Mouse (Mus musculus) brain, embryonic 18.5 days (tissue): ENCODE results near the gene Sec14l4.
A peak's percentile ranks its signal among the peaks of the same experiment; 100 is the strongest.

Source experiments
- DNase-seq: peaks from one replicate; pipeline ENCODE4 v3.0.0-alpha.2; 2012; ENCODE audit warnings: low read depth, low spot score

The Sec14l4 gene

GRCm38 (mm10) chr11:4078267-4078933 lies 47.1 kb downstream of the Sec14l4 start:
- DNase-seq: no peak

DNA sequence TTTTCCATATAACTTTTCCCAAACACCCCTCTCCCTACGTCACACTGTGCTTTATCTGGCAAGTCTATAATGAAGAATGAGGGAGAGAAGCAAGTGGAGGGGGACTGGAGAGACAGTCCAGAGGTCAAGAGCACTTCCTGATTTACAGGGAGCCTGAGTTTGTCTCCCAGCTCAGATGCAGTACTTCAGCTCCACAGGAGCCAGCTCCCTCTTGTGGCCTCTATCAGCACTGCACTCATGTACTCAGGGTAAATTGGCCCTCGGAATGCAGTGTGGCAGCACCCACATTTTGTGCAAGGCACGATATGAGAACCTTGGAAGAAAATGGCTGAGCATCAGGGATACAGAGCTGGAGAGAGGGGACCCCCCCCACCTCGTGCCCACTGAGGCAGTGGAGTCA lies 49.0 kb downstream of the Sec14l4 start:
- no peak for DNase-seq

- DNase-seq: no peak
These were observed 52.2 kb downstream of the Sec14l4 start for GRCm38 (mm10) chr11:4083316-4084078.

GRCm38 (mm10) chr11:4086246-4086645 lies 55.0 kb downstream of the Sec14l4 start:
- DNase-seq: no peak

- DNase-seq: no peak
These were observed 56.0 kb downstream of the Sec14l4 start for GRCm38 (mm10) chr11:4087267-4087666.

- no peak for DNase-seq
These were observed 62.5 kb downstream of the Sec14l4 start for GRCm38 (mm10) chr11:4093459-4094377.

GRCm38 (mm10) chr11:4094378-4095170 lies 63.3 kb downstream of the Sec14l4 start:
- no peak for DNase-seq

DNA sequence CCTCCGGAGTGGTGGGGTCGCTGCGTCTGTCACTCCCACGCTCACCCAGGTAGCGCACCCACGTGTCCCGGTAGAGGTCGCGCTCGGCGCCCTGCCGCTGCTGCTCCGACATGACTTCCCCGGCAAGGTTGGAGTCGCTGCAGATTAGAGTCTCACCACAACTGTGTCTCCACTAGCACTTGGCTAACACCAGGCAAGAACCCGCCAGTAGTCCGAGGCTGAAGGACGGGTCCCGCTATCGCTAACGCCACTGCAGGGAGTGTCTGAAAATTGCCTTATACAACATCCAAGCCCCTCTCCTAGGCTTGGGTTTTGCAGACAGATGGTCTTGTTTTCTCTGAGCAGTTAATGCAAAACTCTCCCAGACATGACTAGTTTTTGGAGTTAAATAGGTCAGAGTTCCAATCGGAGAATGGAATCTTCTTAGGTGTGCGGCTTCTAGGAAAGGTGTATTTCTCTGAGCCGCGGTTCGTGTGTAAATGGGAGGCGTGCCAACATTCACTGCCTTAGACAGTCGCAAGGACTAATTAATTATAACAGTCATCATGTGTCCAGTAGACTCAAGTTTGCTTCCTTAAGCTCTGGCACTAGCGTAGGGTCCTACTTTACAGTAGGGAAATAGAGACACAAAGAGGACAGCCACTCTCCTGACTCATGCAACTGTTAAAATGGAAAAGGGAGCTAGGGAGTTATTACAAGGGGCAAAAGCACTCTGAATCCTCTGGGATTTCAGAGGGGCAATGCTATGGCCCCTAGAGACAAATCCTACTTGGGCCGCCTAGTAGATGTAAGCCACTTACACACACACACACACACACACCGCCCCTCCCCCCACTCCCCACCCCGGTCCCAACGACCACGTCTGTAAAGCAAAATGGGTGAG lies 64.2 kb downstream of the Sec14l4 start, which contains the start of gene Mtfp1:
Gene Mtfp1, minus strand, starts transcription at position 275 of the 883 bp plus-strand sequence.
- no peak for DNase-seq

- peak; percentile 97 for DNase-seq
These were observed 65.1 kb downstream of the Sec14l4 start for GRCm38 (mm10) chr11:4096054-4096984.

DNA sequence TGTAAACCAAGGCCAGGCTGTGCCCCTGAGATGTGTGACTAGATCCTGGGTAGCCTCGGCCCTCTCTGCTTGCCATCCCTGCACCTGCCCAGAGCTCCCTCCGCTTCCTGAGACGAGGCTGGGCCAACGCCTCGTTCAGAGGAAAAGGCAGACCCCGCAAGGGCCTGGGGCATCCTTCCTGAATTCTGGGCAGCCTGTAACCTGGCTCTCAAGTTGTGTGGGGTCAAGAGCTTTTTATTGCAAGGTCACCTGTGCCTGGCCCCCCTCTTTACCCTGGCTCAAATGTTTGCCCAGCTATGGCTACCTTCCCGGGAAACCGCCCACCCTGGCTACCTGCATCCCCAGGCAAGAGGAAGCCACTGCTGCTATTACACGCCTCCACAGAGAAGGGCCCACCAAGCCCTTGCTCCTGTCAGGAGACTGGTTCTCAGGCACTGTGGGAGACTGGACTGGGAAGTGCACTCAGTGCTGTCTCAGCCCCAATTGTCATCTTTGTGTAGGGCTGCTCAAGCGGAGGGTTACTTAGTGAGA lies 65.9 kb downstream of the Sec14l4 start:
- DNase-seq: no peak
